Mouse (Mus musculus) bone marrow macrophage, adult 2 months (primary cell): ENCODE data around the gene Gpsm1. TPM values are rescaled to one million over a fixed set of nuclear protein-coding genes. Genes with fewer than 3 reads are reported as not detected.
"Not testable (repeated sequence)": the region's sequence is repeated elsewhere in the genome, so short reads cannot be mapped to it uniquely, and the experiment has no call there.

ENCODE experiments used
- H3K27ac ChIP-seq: 2 replicates; pipeline ENCODE4 v1.5.1; 2012; ENCODE audit warnings: low read depth, low read length; ENCODE audit not compliant: insufficient read depth
- H3K4me1 ChIP-seq: 2 replicates; pipeline ENCODE4 v1.6.1; 2012; ENCODE audit warnings: low read length; ENCODE audit not compliant: control insufficient read depth, insufficient read depth
- H3K4me3 ChIP-seq: 2 replicates; pipeline ENCODE4 v1.5.1; 2012; ENCODE audit warnings: mild to moderate bottlenecking, low read length, moderate library complexity; ENCODE audit not compliant: insufficient read depth
- CTCF ChIP-seq: IDR thresholded peaks from 2 replicates; pipeline ENCODE4 v1.5.1; 2012; ENCODE audit warnings: low read depth, mild to moderate bottlenecking, low read length, moderate library complexity
- POLR2A ChIP-seq: IDR thresholded peaks from 2 replicates; pipeline ENCODE4 v1.6.1; 2012; ENCODE audit warnings: mild to moderate bottlenecking, low read depth, low read length, borderline replicate concordance
- polyA plus RNA-seq: library from polyadenylated mRNA; stranded (reverse); fragments of >200 nt; gene quantifications from 2 replicates; pipeline ENCODE4 v1.2.4, GENCODE M21; 2012; ENCODE audit not compliant: missing spikeins, insufficient read depth, insufficient read length

The Gpsm1 gene
- polyA plus RNA-seq, 1 experiment, result 5.5 TPM

- TF ChIP-seq CTCF (no peak), POLR2A (no peak)
- Histone ChIP-seq H3K4me1 (peaks cover 8% of the 10 kb centered on the region), H3K27ac (no peak overlapping the region), H3K4me3 (no peak overlapping the region)
Observed at GRCm38 (mm10) chr2:26364738-26365465, 49.6 kb downstream of the Gpsm1 start.

DNA sequence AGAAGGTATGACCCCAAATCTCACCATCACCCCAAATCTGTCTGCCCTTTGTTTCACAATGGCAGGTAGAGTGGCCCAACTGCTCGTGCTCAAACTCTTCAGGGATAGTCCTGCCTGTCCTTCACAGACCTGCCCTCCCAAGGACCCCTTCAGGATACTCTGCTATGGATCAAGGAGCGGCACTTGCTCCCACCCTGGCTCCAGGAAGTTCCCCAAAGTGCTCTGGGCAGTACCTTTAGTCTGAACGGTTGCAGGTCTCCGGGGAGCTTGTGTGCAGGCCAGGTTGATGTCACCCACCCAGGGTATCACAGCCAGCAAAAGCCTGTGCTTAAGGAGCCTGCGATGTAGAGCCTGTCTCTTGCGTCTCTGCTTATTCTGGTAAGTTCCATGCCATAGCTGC lies 52.6 kb downstream of the Gpsm1 start:
- no peak overlapping the region for H3K27ac ChIP-seq
- no peak overlapping the region for H3K4me3 ChIP-seq
- H3K4me1 ChIP-seq, result no peaks in the 10 kb centered on the region
- TF ChIP-seq POLR2A (no peak), CTCF (no peak)

DNA sequence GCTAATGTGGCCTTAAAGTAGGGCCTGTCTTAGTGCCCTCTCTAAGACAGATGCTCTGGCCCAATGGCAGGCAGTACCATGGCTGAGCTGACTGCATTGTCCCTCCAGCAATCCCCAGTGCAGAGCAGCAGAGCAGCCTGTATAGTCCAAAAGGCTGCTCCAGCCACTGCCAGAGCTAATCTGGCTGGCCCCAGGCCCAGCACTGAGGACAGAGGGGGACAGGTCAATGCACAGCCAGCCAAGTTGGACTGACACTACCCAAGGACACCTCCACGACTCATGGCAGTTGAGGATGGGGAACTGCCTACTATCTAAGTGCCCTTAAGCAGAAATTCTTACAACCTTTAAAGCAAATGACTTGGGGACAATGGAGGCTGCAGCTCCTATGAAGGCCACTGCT lies 53.3 kb downstream of the Gpsm1 start:
- Histone ChIP-seq H3K4me1 (no peaks in the 10 kb centered on the region), H3K4me3 (no peak overlapping the region), H3K27ac (no peak overlapping the region)
- TF ChIP-seq CTCF (no peak), POLR2A (no peak)

- Histone ChIP-seq H3K4me1 (no peaks in the 10 kb centered on the region), H3K4me3 (no peak overlapping the region), H3K27ac (no peak overlapping the region)
- TF ChIP-seq POLR2A, result no peak
- no peak for TF ChIP-seq CTCF
Observed at GRCm38 (mm10) chr2:26372396-26372795, 57.1 kb downstream of the Gpsm1 start.

DNA sequence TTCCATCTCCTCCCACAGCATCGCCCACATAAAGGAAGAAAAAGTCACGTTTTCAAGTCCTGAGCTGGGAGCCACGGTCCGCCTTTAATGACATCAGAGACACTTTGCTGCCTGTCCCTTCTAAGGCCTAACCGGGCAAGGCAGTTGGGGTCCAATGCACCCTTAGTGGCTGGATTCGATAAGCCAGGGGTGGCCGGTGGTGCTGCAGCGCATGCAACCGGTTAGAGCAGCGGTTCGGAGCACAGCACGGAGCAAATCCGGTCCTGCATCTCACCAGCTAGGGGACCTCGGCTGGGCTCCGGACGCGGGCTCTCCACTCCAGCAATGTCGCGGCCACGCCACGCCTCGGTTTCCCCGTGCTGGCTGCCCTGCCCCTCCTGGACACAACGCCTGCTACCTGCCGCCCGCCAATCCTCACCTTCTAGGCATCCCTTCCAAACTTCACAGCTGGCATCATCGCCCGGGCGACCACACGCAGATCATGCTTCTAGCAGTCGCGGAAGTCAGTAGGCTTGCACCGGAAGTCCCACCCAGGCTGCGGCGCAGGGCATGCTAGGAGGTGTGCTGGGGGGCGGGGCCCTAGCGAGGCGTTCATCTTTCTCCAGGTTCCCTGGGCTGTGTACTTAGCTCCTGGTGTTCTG lies 64.9 kb downstream of the Gpsm1 start, which contains the start of gene Snapc4:
Snapc4 (minus strand) TSS at position 523 of the 641 bp plus-strand sequence.
- TF ChIP-seq CTCF (no peak), POLR2A (no peak)
- Histone ChIP-seq H3K4me1 (0 out of 2 replicates have a peak, but pooled peaks cover 2% of the 10 kb centered on the region), H3K27ac (no peak within 1 kb of the TSS), H3K4me3 (peak within 1 kb of the TSS; percentile 73)

- not testable (repeated sequence) for H3K4me1 ChIP-seq, H3K27ac ChIP-seq
Observed at GRCm38 (mm10) chr2:26380871-26381270, 65.6 kb downstream of the Gpsm1 start.

DNA sequence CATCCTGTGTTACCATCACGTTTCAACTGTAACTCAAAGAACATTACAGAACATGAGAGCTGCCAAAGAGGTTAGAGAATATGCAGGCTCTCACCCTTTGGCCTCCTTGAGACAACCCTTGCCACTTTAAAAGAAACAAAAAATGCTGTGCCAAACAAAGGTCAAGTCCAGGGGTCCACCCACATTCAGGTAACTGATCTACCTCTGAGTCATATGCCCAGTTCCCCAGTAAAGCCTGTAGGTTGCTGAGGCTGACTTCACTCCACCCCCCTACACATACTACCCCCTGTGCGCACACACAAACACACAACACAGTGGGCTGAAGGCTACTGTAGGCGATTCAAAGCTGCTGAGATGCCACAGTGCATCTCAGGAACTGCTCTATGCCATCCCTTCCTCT lies 72.4 kb downstream of the Gpsm1 start:
- no peak overlapping the region for H3K27ac ChIP-seq
- H3K4me1 ChIP-seq, result peaks cover 8% of the 10 kb centered on the region
- 0 out of 2 replicates have a peak overlapping the region, but pooled peaks have one; percentile 11 for H3K4me3 ChIP-seq
- TF ChIP-seq POLR2A (no peak), CTCF (no peak)

More at GRCm38 (mm10) chr2:26380871-26381270, 65.6 kb downstream of the Gpsm1 start:
- peak overlapping the region; percentile 73 for H3K4me3 ChIP-seq

DNA sequence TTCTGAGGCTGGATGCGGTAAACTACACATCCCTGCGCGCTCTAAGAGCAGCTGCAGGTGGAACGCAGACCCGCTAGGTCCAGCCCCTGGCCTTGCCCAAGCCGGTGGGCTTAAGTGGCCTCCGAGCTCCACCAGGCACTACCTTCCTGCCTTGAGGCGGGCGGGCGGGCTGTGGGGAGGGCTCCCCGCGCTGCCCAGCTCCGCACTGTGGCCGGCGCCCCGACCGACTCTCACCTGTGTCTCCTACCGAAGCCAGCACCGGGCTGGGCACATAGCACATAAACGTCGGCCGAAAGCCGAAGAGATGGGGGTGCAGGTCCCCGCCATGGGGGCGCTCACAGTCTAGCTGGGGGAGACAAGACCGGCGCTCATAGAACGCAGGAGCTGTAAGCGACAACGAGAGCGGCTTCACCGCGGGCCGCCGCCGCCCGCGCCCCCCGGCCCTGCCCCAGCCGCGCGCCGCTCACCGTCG lies 73.4 kb downstream of the Gpsm1 start:
- TF ChIP-seq CTCF, result no peak
- TF ChIP-seq POLR2A, result no peak
- H3K4me1 ChIP-seq, result peaks cover 8% of the 10 kb centered on the region
- H3K4me3 ChIP-seq, result peak overlapping the region; percentile 94
- no peak overlapping the region for H3K27ac ChIP-seq

DNA sequence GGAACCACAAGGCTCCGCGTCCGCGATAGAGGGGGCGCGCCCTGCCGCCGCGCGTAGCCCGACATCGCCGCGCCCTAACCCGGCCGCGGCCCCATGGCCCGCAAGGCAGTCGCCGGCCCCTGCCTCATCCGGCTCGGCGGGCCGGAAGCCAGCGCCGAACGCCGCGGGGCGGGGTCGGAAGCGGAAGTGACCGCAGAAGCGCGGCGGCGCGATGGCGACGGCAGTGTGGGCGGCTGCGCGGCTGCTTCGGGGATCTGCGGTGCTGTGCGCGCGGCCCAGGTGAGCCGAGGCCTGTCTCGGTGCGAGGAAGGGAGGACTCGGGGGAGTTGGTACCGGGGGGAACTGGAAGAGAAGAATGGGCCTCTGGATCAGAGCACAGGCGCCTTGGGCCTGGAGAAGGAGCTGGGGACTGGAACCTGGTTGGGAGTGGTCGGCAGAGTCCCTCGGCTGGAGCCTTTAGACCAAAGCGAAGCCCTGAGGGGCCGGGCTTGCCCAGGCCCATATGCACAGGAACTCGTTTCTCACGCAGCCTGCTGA lies 73.9 kb downstream of the Gpsm1 start, which contains the start of the genes Entr1 and Pmpca:
Entr1 (minus strand) TSS at position 163 of the 537 bp plus-strand sequence.
Pmpca (plus strand) TSS at position 186 of the 537 bp plus-strand sequence.
- TF ChIP-seq CTCF, result no peak
- TF ChIP-seq POLR2A, result peak; percentile 68; the same call in 1 of the 2 replicates
- peak within 1 kb of the TSS; percentile 16; the same call in 1 of the 2 replicates for H3K27ac ChIP-seq
- peak within 1 kb of the TSS; percentile 94 for H3K4me3 ChIP-seq
- H3K4me1 ChIP-seq, result peaks cover 8% of the 10 kb centered on the region

GRCm38 (mm10) chr2:26390954-26391353 lies 75.6 kb downstream of the Gpsm1 start:
- Histone ChIP-seq H3K4me3 (no peak overlapping the region), H3K4me1 (peaks cover 8% of the 10 kb centered on the region), H3K27ac (no peak overlapping the region)
- TF ChIP-seq POLR2A (no peak), CTCF (no peak)
